Mouse (Mus musculus) c-Kit-negative CD71-positive TER-119-positive erythroid progenitor cells, embryonic 14.5 days (primary cell): ENCODE data around the gene Cbx7.
"Not testable (repeated sequence)": the region's sequence is repeated elsewhere in the genome, so short reads cannot be mapped to it uniquely, and the experiment has no call there.

ENCODE experiments used
- DNase-seq: peaks from one replicate; pipeline ENCODE4 v3.0.0-alpha.2; 2013; ENCODE audit warnings: low read depth, low spot score

The Cbx7 gene

GRCm38 (mm10) chr15:79950250-79951025, 20.5 kb downstream of the Cbx7 start:
- DNase-seq: no peak

GRCm38 (mm10) chr15:79947681-79948080, 23.2 kb downstream of the Cbx7 start:
- DNase-seq: no peak

- no peak for DNase-seq
Measured at GRCm38 (mm10) chr15:79946790-79947189, 24.1 kb downstream of the Cbx7 start.

- peak; percentile 75 for DNase-seq
Measured at GRCm38 (mm10) chr15:79946022-79946421, 24.9 kb downstream of the Cbx7 start.

- no peak for DNase-seq
Measured at GRCm38 (mm10) chr15:79944948-79945347, 26.0 kb downstream of the Cbx7 start.

GRCm38 (mm10) chr15:79943584-79943983, 27.3 kb downstream of the Cbx7 start:
- DNase-seq: no peak

- DNase-seq: no peak
Measured at GRCm38 (mm10) chr15:79942541-79942940, 28.4 kb downstream of the Cbx7 start.

- DNase-seq: peak; percentile 41
Measured at GRCm38 (mm10) chr15:79940932-79941331, 30.0 kb downstream of the Cbx7 start.

GRCm38 (mm10) chr15:79939913-79940312, 31.0 kb downstream of the Cbx7 start:
- DNase-seq: no peak

GRCm38 (mm10) chr15:79939501-79939900, 31.4 kb downstream of the Cbx7 start:
- DNase-seq: not testable (repeated sequence)

- no peak for DNase-seq
Measured at GRCm38 (mm10) chr15:79939020-79939419, 31.9 kb downstream of the Cbx7 start.

GRCm38 (mm10) chr15:79936374-79936751, 34.6 kb downstream of the Cbx7 start:
- no peak for DNase-seq

GRCm38 (mm10) chr15:79935654-79936373, 35.1 kb downstream of the Cbx7 start:
- DNase-seq: no peak

GRCm38 (mm10) chr15:79934776-79935175, 36.1 kb downstream of the Cbx7 start:
- no peak for DNase-seq

GRCm38 (mm10) chr15:79933670-79934514, 37.0 kb downstream of the Cbx7 start:
- no peak for DNase-seq

GRCm38 (mm10) chr15:79933052-79933669, 37.8 kb downstream of the Cbx7 start:
- DNase-seq: no peak

- peak; percentile 67 for DNase-seq
Measured at GRCm38 (mm10) chr15:79932323-79932987, 38.5 kb downstream of the Cbx7 start.

- no peak for DNase-seq
Measured at GRCm38 (mm10) chr15:79931496-79932141, 39.3 kb downstream of the Cbx7 start.

- DNase-seq: no peak
Measured at GRCm38 (mm10) chr15:79929734-79930133, 41.2 kb downstream of the Cbx7 start.

- DNase-seq: no peak
Measured at GRCm38 (mm10) chr15:79928736-79929135, 42.2 kb downstream of the Cbx7 start.

GRCm38 (mm10) chr15:79928316-79928715, 42.6 kb downstream of the Cbx7 start:
- no peak for DNase-seq
